Mouse (Mus musculus) hindbrain, embryonic 12.5 days (tissue): ENCODE measurements around the gene H2-Ob. TPM values are rescaled to one million over a fixed set of nuclear protein-coding genes. Genes with fewer than 3 reads are reported as not detected.
A peak's percentile ranks its signal among the peaks of the same experiment; 100 is the strongest.

ENCODE experiments used
- ATAC-seq: fragments of 200-750 bp; cut with Nextera tagmentation; 2 replicates; pipeline ENCODE4 v1.8.0; 2017; ENCODE audit warnings: moderate TSS enrichment; ENCODE audit not compliant: low FRiP score
- H3K27ac ChIP-seq: fragments of 300-500 bp; sonication (generic); 2 replicates; pipeline ENCODE4 v1.5.1; 2016; ENCODE audit warnings: mild to moderate bottlenecking
- H3K27me3 ChIP-seq: fragments of 300-500 bp; sonication (generic); 2 replicates; pipeline ENCODE4 v1.6.1; 2016; ENCODE audit warnings: mild to moderate bottlenecking
- H3K36me3 ChIP-seq: fragments of 300-500 bp; sonication (generic); 2 replicates; pipeline ENCODE4 v1.6.1; 2016; ENCODE audit warnings: mild to moderate bottlenecking
- H3K4me1 ChIP-seq: fragments of 300-500 bp; sonication (generic); 2 replicates; pipeline ENCODE4 v1.6.1; 2016
- H3K4me2 ChIP-seq: fragments of 300-500 bp; sonication (generic); replicated peaks from 2 replicates; pipeline ENCODE4 v1.6.1; 2016; ENCODE audit warnings: mild to moderate bottlenecking
- H3K4me3 ChIP-seq: fragments of 300-500 bp; sonication (generic); 2 replicates; pipeline ENCODE4 v1.5.1; 2016; ENCODE audit warnings: mild to moderate bottlenecking
- H3K9ac ChIP-seq: fragments of 300-500 bp; sonication (generic); 2 replicates; pipeline ENCODE4 v1.6.1; 2016; ENCODE audit warnings: mild to moderate bottlenecking, moderate library complexity
- H3K9me3 ChIP-seq: fragments of 300-500 bp; sonication (generic); replicated peaks from 2 replicates; pipeline ENCODE4 v1.6.1; 2016; ENCODE audit warnings: mild to moderate bottlenecking
- WGBS: fragments of 180-500 bp; shearing (Covaris S2); methylation state at CpG from one replicate; pipeline ENCODE4 v1.1.7; 2016; 5-methylcytosine and 5-hydroxymethylcytosine counted together
- polyA plus RNA-seq: library from polyadenylated mRNA; unstranded; fragments of >200 nt; fragmentation: Nextera tagmentation; extraction: Ambion mirVana; gene quantifications from 2 replicates; pipeline ENCODE4 v1.2.1, GENCODE M21; 2016

Gene H2-Ob
- polyA plus RNA-seq, 1 experiment from 2014 or later = not detected

DNA sequence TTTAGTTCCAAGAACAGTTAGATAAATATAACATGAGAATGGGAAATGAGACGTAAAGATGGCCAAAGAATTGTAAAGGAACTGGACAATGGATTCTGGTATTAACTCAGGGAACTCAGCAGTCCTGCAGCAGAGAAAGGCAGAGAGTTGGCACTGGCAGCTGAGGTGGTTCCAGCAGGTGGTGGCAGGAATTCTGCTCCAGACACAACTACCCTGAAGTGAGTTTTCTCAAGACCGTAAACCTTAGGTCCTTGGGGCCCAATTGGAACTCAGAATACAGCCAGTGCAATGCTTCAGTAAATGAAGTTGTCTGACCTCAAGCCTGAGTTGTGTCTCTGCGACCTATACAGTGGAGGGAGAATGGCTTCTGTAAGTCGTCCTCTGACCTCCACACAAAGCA lies 55.5 kb downstream of the H2-Ob start:
- Histone ChIP-seq H3K4me2 (no peak overlapping the region), H3K4me3 (no peak overlapping the region), H3K9me3 (no peaks in the 10 kb centered on the region), H3K4me1 (0 out of 2 replicates have a peak, but pooled peaks cover 2% of the 10 kb centered on the region), H3K27ac (no peak overlapping the region), H3K36me3 (no peaks in the 10 kb centered on the region), H3K9ac (no peak overlapping the region), H3K27me3 (peaks cover 3% of the 10 kb centered on the region; the same call in 1 of the 2 replicates)
- ATAC-seq = no peak
- 71% methylated on average over 4 of the region's 4 CpGs for WGBS

DNA sequence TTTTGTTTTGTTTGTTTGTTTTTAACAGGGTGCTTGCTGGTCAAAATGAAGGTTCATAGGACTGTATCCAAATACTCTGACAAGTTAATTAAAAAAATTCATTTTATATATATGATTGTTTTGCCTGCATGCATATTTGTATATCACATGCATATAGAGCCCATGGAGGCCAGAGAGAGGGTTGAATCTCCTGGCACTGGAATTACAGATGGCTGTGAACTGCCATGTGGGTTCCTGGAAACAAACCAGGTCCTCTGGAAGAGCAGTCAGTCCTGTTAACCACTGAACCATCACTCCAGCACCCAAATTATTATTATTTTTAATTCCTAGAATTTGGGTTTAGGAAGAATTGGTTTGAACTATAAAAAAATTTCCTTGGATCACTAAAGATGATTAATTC lies 56.6 kb downstream of the H2-Ob start:
- Histone ChIP-seq H3K27ac (no peak overlapping the region), H3K4me3 (no peak overlapping the region), H3K27me3 (0 out of 2 replicates have a peak, but pooled peaks cover 3% of the 10 kb centered on the region), H3K4me1 (0 out of 2 replicates have a peak, but pooled peaks cover 2% of the 10 kb centered on the region), H3K9ac (no peak overlapping the region), H3K9me3 (no peaks in the 10 kb centered on the region), H3K36me3 (no peaks in the 10 kb centered on the region), H3K4me2 (no peak overlapping the region)
- no peak for ATAC-seq

DNA sequence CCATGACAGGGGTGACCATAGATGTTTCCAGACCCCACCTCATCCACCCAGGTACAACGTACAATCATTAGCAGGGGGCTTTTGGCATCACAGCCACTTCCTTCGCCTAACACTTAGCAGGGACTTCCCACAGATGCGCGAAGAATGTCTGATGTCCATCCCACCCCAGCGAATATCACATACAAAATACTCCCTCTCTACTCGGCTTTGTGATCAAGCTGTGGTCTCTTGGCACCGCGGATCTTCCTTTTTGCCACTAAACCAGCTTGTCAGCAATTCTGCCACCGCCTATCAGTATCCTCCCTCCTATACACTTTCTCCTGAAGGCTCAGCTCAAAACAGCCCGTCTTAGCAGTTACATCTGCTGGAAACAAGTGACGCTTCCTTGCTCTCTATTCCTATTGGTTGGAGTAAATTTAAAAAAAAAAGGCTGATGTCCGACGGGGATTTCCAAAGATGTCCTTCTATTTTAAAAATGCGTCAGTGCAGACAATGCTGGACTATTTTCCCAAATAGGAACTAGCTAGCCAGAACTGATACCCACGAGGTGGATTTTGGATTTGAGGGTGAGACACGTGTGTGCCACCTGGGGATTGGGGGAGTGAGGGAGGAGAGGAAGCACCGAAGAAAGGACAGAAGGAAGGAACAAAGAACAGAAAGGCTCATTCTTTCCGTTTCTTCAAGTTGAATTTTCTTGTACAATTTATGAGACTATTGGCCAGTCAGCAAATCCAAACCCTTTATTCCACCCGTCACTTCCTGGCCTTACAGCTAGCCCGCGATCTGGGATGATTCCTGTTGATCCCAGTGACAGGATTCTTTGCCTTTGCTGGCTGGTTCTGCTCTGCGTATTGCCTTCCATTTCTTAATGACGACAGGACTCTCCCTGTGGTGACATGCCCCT lies 57.4 kb downstream of the H2-Ob start:
- H3K27ac ChIP-seq = no peak overlapping the region
- H3K27me3 ChIP-seq = 0 out of 2 replicates have a peak, but pooled peaks cover 3% of the 10 kb centered on the region
- H3K4me1 ChIP-seq = 0 out of 2 replicates have a peak, but pooled peaks cover 2% of the 10 kb centered on the region
- H3K9ac ChIP-seq = 0 out of 2 replicates have a peak overlapping the region, but pooled peaks have one; percentile 9
- H3K4me3 ChIP-seq = peak overlapping the region; percentile 33
- peak; percentile 81 for ATAC-seq
- 24% methylated on average over 23 of the region's 23 CpGs for WGBS
- no peaks in the 10 kb centered on the region for H3K36me3 ChIP-seq
- H3K4me2 ChIP-seq = peak overlapping the region; percentile 51
- H3K9me3 ChIP-seq = no peaks in the 10 kb centered on the region

DNA sequence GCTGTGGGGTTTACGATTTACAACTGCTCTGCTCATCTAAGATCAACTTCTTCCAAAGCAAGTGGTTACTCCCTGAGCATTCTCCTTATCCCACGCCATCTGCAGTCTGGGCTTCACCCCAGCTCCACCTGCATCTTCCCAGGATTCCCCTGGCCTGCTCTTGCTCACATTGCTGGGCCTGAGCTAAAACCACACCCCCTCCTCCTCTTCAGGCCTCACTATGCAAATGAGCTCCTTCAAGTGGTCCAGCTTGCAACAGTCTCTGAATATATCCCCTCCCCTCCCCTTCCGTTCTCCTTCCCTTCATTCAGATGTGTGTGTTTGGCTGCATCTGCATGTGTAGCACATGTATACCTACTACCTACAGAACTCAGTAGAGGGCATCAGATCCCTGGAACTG lies 60.7 kb downstream of the H2-Ob start:
- no peak overlapping the region for H3K4me2 ChIP-seq
- H3K9me3 ChIP-seq = no peaks in the 10 kb centered on the region
- H3K36me3 ChIP-seq = no peaks in the 10 kb centered on the region
- no peak overlapping the region for H3K27ac ChIP-seq
- 58% methylated on average over 3 of the region's 3 CpGs for WGBS
- 0 out of 2 replicates have a peak, but pooled peaks cover 3% of the 10 kb centered on the region for H3K27me3 ChIP-seq
- H3K4me3 ChIP-seq = no peak overlapping the region
- H3K4me1 ChIP-seq = no peaks in the 10 kb centered on the region
- no peak overlapping the region for H3K9ac ChIP-seq
- no peak for ATAC-seq

GRCm38 (mm10) chr17:34300071-34300470 lies 61.4 kb downstream of the H2-Ob start:
- H3K27me3 ChIP-seq = 0 out of 2 replicates have a peak, but pooled peaks cover 3% of the 10 kb centered on the region
- no peaks in the 10 kb centered on the region for H3K36me3 ChIP-seq
- H3K27ac ChIP-seq = no peak overlapping the region
- H3K4me3 ChIP-seq = no peak overlapping the region
- WGBS = 94% methylated on average over 8 of the region's 8 CpGs
- H3K9me3 ChIP-seq = no peaks in the 10 kb centered on the region
- no peak overlapping the region for H3K4me2 ChIP-seq
- no peaks in the 10 kb centered on the region for H3K4me1 ChIP-seq
- no peak overlapping the region for H3K9ac ChIP-seq
- ATAC-seq = no peak

DNA sequence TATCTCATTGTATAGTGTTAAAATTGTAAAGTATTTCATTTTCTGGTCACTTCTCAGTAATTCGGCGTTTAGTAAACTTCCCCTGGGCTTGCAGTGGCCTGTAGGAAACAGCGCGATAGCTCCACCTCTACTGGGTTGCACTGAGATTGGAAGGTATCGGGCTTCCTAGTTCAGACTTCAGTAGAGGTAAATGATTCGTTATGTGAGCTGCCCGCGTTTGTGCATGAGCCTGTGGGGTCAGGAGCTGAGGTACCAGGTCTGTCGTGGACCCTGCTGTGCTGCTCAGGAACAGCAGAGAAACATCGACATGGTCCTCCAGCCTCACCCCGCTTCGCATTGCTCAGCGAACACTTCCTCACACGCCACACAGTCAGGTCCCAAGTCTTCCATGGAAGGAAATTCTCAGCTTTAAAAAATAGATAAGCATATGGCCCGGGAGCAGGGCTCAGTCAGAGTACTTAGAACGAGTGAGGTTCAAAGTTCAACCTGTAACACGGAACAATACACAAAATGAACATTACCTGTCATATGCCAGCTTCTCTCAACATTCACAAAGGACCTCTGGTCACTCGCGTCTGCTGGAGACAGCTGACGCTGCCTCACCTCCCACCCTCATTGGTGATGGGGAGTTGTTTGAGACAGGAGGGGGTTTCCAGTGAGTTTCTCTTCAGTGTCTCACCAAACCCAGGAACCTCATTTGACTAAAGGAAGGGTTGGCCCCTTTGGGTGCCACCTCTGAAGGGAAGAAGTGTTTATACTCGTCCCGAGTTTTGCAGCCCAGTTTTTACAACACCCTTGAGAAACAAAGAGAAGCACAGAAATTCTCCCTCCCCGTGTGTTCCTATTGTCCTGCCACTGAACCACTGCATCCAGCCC lies 62.2 kb downstream of the H2-Ob start:
- Histone ChIP-seq H3K9me3 (no peaks in the 10 kb centered on the region), H3K9ac (no peak overlapping the region), H3K27me3 (0 out of 2 replicates have a peak, but pooled peaks cover 3% of the 10 kb centered on the region), H3K27ac (no peak overlapping the region), H3K4me3 (no peak overlapping the region), H3K36me3 (no peaks in the 10 kb centered on the region), H3K4me1 (no peaks in the 10 kb centered on the region), H3K4me2 (no peak overlapping the region)
- 77% methylated on average over 23 of the region's 23 CpGs for WGBS
- no peak for ATAC-seq

DNA sequence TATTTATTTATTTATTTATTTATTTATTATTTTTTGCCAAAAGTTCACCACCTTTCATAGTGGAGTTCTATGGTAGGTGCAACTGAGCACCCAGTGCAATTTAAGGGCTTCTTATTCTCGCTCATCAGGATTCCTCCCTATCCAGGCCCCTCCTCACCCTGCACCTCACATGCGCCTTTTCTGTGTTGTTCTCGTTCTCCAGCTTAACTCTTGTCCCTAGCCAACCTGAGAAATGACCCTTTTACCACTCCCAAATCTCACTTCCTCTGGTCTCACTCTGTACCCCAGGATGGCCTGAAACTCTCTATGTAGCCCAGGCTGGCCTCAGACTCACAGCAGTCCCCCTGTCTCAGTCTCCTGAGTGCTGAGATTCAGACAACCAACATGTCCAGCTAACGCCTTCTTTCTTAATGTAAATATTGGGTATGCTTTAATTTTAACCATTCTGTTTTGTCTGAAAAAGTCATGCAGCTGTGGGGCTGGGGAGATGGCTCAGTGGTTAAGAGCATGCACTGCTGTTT lies 63.0 kb downstream of the H2-Ob start:
- 0 out of 2 replicates have a peak, but pooled peaks cover under 1% of the 10 kb centered on the region for H3K27me3 ChIP-seq
- no peak for ATAC-seq
- H3K9me3 ChIP-seq = no peaks in the 10 kb centered on the region
- H3K9ac ChIP-seq = no peak overlapping the region
- no peak overlapping the region for H3K4me3 ChIP-seq
- no peaks in the 10 kb centered on the region for H3K4me1 ChIP-seq
- H3K27ac ChIP-seq = no peak overlapping the region
- no peak overlapping the region for H3K4me2 ChIP-seq
- no peaks in the 10 kb centered on the region for H3K36me3 ChIP-seq
- 85% methylated on average over 4 of the region's 4 CpGs for WGBS

DNA sequence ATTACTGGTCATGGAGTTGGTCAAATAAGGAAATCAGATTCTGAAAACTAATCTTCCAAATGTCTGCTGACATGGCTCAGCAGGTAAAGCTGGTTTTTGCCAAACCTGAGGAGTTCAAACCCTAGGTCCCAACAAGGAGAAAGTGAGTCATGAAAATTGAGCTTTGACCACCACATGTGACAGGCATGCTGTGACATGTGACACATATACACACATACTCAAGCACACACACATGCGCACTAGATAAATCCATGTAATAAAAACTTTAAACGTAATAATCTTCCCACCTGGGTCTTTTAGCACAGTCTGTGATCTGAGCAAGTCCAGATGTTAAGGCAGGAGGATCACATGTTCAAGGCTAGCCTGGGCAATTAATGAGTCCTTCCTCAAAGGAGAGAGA lies 65.1 kb downstream of the H2-Ob start:
- ATAC-seq = no peak
- no peak overlapping the region for H3K4me2 ChIP-seq
- no peak overlapping the region for H3K9ac ChIP-seq
- no peak overlapping the region for H3K4me3 ChIP-seq
- no peaks in the 10 kb centered on the region for H3K36me3 ChIP-seq
- no peak overlapping the region for H3K27ac ChIP-seq
- no peaks in the 10 kb centered on the region for H3K4me1 ChIP-seq
- no peaks in the 10 kb centered on the region for H3K9me3 ChIP-seq
- H3K27me3 ChIP-seq = no peaks in the 10 kb centered on the region; the same call in 1 of the 2 replicates
- WGBS = 82% methylated on average over 2 of the region's 2 CpGs

Other genes with a start within 250 kb of the H2-Ob start
- gene H2-K1, start 238.6 kb upstream of the H2-Ob start, polyA plus RNA-seq = 13.8 and 16.6 TPM in 2 replicates
- 28.2 and 29.7 TPM in 2 replicates for gene Ring1, start 214.2 kb upstream of the H2-Ob start, polyA plus RNA-seq
- gene H2-Ke6, start 210.8 kb upstream of the H2-Ob start, polyA plus RNA-seq = 57.5 and 67.6 TPM in 2 replicates
- 179 and 187 TPM in 2 replicates for gene Slc39a7, start 207.2 kb upstream of the H2-Ob start, polyA plus RNA-seq
- 64.9 and 68.3 TPM in 2 replicates for gene Rxrb, start 207.1 kb upstream of the H2-Ob start, polyA plus RNA-seq
- 7.8 and 18.0 TPM in 2 replicates for gene Col11a2, start 199.5 kb upstream of the H2-Ob start, polyA plus RNA-seq
- gene H2-Oa, start 146.6 kb upstream of the H2-Ob start, polyA plus RNA-seq = 0.29 and 0.39 TPM in 2 replicates
- 13.1 and 14.2 TPM in 2 replicates for gene H2-DMa, start 119.4 kb upstream of the H2-Ob start, polyA plus RNA-seq
- gene Brd2, start 116.3 kb upstream of the H2-Ob start, polyA plus RNA-seq = 137 and 151 TPM in 2 replicates
- 0.21 TPM in 1 of 2 replicates, not detected in the other for gene H2-DMb2, start 95.6 kb upstream of the H2-Ob start, polyA plus RNA-seq
- gene H2-DMb1, start 85.8 kb upstream of the H2-Ob start, polyA plus RNA-seq = 1.4 and 2.1 TPM in 2 replicates
- 1.8 and 2.2 TPM in 2 replicates for gene Tap1, start 51.4 kb upstream of the H2-Ob start, polyA plus RNA-seq
- 1.0 TPM in 2 replicates for gene Psmb9, start 51.1 kb upstream of the H2-Ob start, polyA plus RNA-seq
- 1.8 and 2.9 TPM in 2 replicates for gene Psmb8, start 41.2 kb upstream of the H2-Ob start, polyA plus RNA-seq
- gene Tap2, start 35.4 kb upstream of the H2-Ob start, polyA plus RNA-seq = 1.3 and 1.4 TPM in 2 replicates
- gene H2-Ab1, start 18.8 kb downstream of the H2-Ob start, polyA plus RNA-seq = 1.5 and 1.7 TPM in 2 replicates
- 0.19 TPM in 1 of 2 replicates, not detected in the other for gene H2-Aa, start 48.9 kb downstream of the H2-Ob start, polyA plus RNA-seq
- 1.5 and 1.7 TPM in 2 replicates for gene H2-Eb1, start 67.0 kb downstream of the H2-Ob start, polyA plus RNA-seq
- 0.06 TPM in 1 of 2 replicates, not detected in the other for gene H2-Eb2, start 86.8 kb downstream of the H2-Ob start, polyA plus RNA-seq
- gene Btnl2, start 115.9 kb downstream of the H2-Ob start, polyA plus RNA-seq = not detected in 2 replicates
- gene Btnl1, start 138.2 kb downstream of the H2-Ob start, polyA plus RNA-seq = not detected in 2 replicates
- 1.9 and 2.5 TPM in 2 replicates for gene BC051142, start 159.9 kb downstream of the H2-Ob start, polyA plus RNA-seq
- gene Btnl4, start 238.4 kb downstream of the H2-Ob start, polyA plus RNA-seq = not detected in 2 replicates